Mouse (Mus musculus) spleen, adult 2 months (tissue): ENCODE results near the gene Slc10a7.

Source experiments
- CTCF ChIP-seq: fragments of 200-500 bp; IDR thresholded peaks from 2 replicates; pipeline ENCODE4 v1.5.1; 2011; ENCODE audit warnings: mild to moderate bottlenecking, inconsistent platforms; ENCODE audit not compliant: insufficient read depth, insufficient read length, insufficient replicate concordance; ENCODE audit errors: extremely low read depth
- POLR2A ChIP-seq: fragments of 200-500 bp; IDR thresholded peaks from 2 replicates; pipeline ENCODE4 v1.6.1; 2011; ENCODE audit warnings: low read depth, low read length, inconsistent platforms

GRCm38 (mm10) chr8:78690795-78691194 lies 181.6 kb downstream of the Slc10a7 start:
- TF ChIP-seq CTCF (no peak), POLR2A (no peak)
